Mouse (Mus musculus) megakaryocyte, embryonic 14.5 days (primary cell): Measurements from ENCODE around the gene Eng.

Source experiments
- FLI1 ChIP-seq: IDR thresholded peaks from 2 replicates; pipeline ENCODE4 v1.6.1; 2012; ENCODE audit warnings: low read length, inconsistent platforms, mixed read lengths
- GATA1 ChIP-seq: IDR thresholded peaks from 3 replicates; pipeline ENCODE4 v1.6.1; 2012; ENCODE audit warnings: mixed read lengths, low read length, inconsistent platforms, borderline replicate concordance

DNA sequence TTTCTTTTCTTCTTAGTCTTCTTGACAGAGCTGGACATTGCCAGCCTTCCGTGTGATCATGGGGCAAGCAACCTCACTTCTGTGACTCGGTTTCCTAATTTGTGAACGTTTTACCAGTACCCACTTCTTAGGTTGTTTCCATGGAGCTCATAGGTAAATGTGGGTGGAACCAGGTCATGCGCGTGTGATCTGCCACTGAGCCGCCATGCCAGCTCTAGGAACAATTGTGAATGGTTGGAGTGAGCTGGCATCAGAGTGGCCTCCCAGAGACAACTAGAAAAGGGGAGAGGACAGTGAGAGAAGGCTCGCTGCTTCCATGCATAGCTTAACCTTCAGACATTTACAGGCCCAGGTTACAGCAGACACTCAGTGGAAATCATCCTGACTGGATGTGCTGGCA, 21.8 kb downstream of the Eng start:
- TF ChIP-seq GATA1: no peak
- no peak for TF ChIP-seq FLI1
